In genomic region chr11:20230286-20230685, GRCm38 (mm10) we compare ENCODE assay signal across 13 mouse cellular contexts. TPM values are rescaled to one million over a fixed set of nuclear protein-coding genes. Genes with fewer than 3 reads are reported as not detected.
DNase-seq lines count a peak whose midpoint lies in the region; ATAC-seq and TF ChIP-seq lines count a peak whose summit lies in the region.
"Had no signal": no experiment of that assay in that cellular context is flagged by ENCODE, and none has a peak within 500 bp of the region (broad histone marks: within the 10 kb centered on the region; RNA-seq: fewer than 3 reads in every experiment).

No protein-coding gene starts in this region.

- DNase-seq in heart, embryonic 10.5 days (ENCODE audit: low spot score): no peak
- no peak for DNase-seq in heart, postnatal 25 days (ENCODE audit: low spot score)
- DNase-seq in lung, postnatal 14 days: no peak
- peak; percentile 55 to 59 for DNase-seq in adrenal gland, postnatal 36 days
- DNase-seq in ovary, postnatal 36 days (ENCODE audit: low spot score): no peak
- DNase-seq in ovary, postnatal 14 days (ENCODE audit: low spot score): no peak
- DNase-seq: layer of hippocampus, postnatal 36 days; lung, postnatal 4 days; right cerebral cortex, adult 18-20 months had no signal

- no peak for TF ChIP-seq POLR2A in olfactory bulb, adult 2 months (IDR thresholded peaks at IDR 0.05; ENCODE audit: insufficient read depth, low read depth, low read length)

- H3K36me3 ChIP-seq in heart, embryonic 10.5 days: peaks cover 88% of the 10 kb centered on the region
- H3K36me3 ChIP-seq in lung, embryonic 15.5 days: peaks cover 83% of the 10 kb centered on the region

- no peaks in the 10 kb centered on the region for H3K4me1 ChIP-seq in heart, embryonic 10.5 days
- H3K4me1 ChIP-seq in lung, embryonic 15.5 days: no peaks in the 10 kb centered on the region
- peaks cover 2% of the 10 kb centered on the region; the same call in 1 of the 2 replicates for H3K4me1 ChIP-seq in olfactory bulb, adult 2 months (ENCODE audit: control insufficient read depth, insufficient read depth, low read length)

- no peak for TF ChIP-seq CTCF in olfactory bulb, adult 2 months (IDR thresholded peaks at IDR 0.05; ENCODE audit: insufficient read depth, low read depth, low read length)

- no peak overlapping the region for H3K4me3 ChIP-seq in heart, embryonic 10.5 days
- no peak overlapping the region for H3K4me3 ChIP-seq in lung, embryonic 15.5 days
- H3K4me3 ChIP-seq in olfactory bulb, adult 2 months (ENCODE audit: insufficient read depth, low read depth, low read length): no peak overlapping the region
- H3K4me3 ChIP-seq: forebrain, embryonic 10.5 days; myocyte had no signal

- intact Hi-C loops in heart, postnatal 25 days (cut with DNase I): no loop called here

- no peak overlapping the region for H3K9ac ChIP-seq in lung, embryonic 15.5 days

- no peak for ATAC-seq in lung, embryonic 15.5 days (ENCODE audit: borderline replicate concordance, extremely low read depth, low FRiP score, low TSS enrichment)

- peak overlapping the region; percentile 52; the same call in 1 of the 2 replicates for H3K27ac ChIP-seq in heart, embryonic 10.5 days
- H3K27ac ChIP-seq in lung, embryonic 15.5 days: peak overlapping the region; percentile 73
- H3K27ac ChIP-seq in olfactory bulb, adult 2 months (ENCODE audit: insufficient read depth, low read depth, low read length): 0 out of 2 replicates have a peak overlapping the region, but pooled peaks have one; percentile 42

- H3K9me3 ChIP-seq in heart, embryonic 10.5 days: no peaks in the 10 kb centered on the region
- H3K9me3 ChIP-seq in lung, embryonic 15.5 days: no peaks in the 10 kb centered on the region
- H3K9me3 ChIP-seq: forebrain, embryonic 10.5 days had no signal

- 81% methylated on average over 1 of the region's 1 CpGs for WGBS in heart, embryonic 10.5 days
- 85% methylated on average over 1 of the region's 1 CpGs for WGBS in lung, embryonic 15.5 days
- 54% methylated on average over 1 of the region's 1 CpGs for WGBS in olfactory bulb, adult 2 months

- H3K27me3 ChIP-seq in heart, embryonic 10.5 days (ENCODE audit: insufficient read depth, poor library complexity, severe bottlenecking): no peaks in the 10 kb centered on the region
- no peaks in the 10 kb centered on the region for H3K27me3 ChIP-seq in lung, embryonic 15.5 days

- H3K4me2 ChIP-seq in lung, embryonic 15.5 days: no peak overlapping the region

RNA-seq across cellular contexts. Expression of gene Cep68, which starts 18.9 kb away (rescaled TPM):
- polyA plus RNA-seq in heart, embryonic 10.5 days (2016; fragmentation: Nextera tagmentation; extraction: Ambion mirVana): 39.0 and 40.8 TPM in 2 replicates
- total RNA-seq in heart, postnatal 25 days (2021): 10 to 100 TPM; 44.9 to 52.1 TPM
- polyA plus RNA-seq in lung, embryonic 15.5 days (2015; fragmentation: Nextera tagmentation; extraction: Ambion mirVana): 34.8 and 37.6 TPM in 2 replicates
- 10 to 100 TPM; 18.6 to 24.1 TPM for total RNA-seq in adrenal gland, postnatal 36 days (2021)
- polyA plus RNA-seq in olfactory bulb, adult 2 months (2012; ENCODE audit: insufficient read depth, insufficient read length, low replicate concordance, missing spikeins): not detected in 2 replicates

RNA-seq across cellular contexts. Expression of gene Rab1a, which starts 29.1 kb away (rescaled TPM):
- polyA plus RNA-seq in heart, embryonic 10.5 days (2016; fragmentation: Nextera tagmentation; extraction: Ambion mirVana): 207 and 233 TPM in 2 replicates
- total RNA-seq in heart, postnatal 25 days (2021): 100 to 1,000 TPM; 118 to 135 TPM
- 274 and 283 TPM in 2 replicates for polyA plus RNA-seq in lung, embryonic 15.5 days (2015; fragmentation: Nextera tagmentation; extraction: Ambion mirVana)
- 100 to 1,000 TPM; 173 to 176 TPM for total RNA-seq in adrenal gland, postnatal 36 days (2021)
- not detected in 2 replicates for polyA plus RNA-seq in olfactory bulb, adult 2 months (2012; ENCODE audit: insufficient read depth, insufficient read length, low replicate concordance, missing spikeins)

Comparison
In these comparisons a context has a peak if more than half of its experiments do, and no peak if none do; other contexts are left out.
1. DNase-seq: peak in adrenal gland, postnatal 36 days (2 of 2); none in heart, embryonic 10.5 days (single experiment), heart, postnatal 25 days (single experiment), lung, postnatal 14 days (single experiment), ovary, postnatal 36 days (single experiment) and ovary, postnatal 14 days (single experiment).
2. RNA of gene Cep68, which starts 18.9 kb away (polyA plus RNA-seq): 39.0 to 40.8 TPM in heart, embryonic 10.5 days and 34.8 to 37.6 TPM in lung, embryonic 15.5 days; not detected in olfactory bulb, adult 2 months; every median in the first group is over 10 times any median in the second.
3. Peak in every context shown above with its lines, with median percentiles within 50 percentile points of each other: H3K27ac ChIP-seq.